Mouse (Mus musculus): ENCODE results near the gene Ube2q1. TPM values are rescaled to one million over a fixed set of nuclear protein-coding genes. Genes with fewer than 3 reads are reported as not detected.
A peak's percentile ranks its signal among the peaks of the same experiment; 100 is the strongest.

The Ube2q1 gene
- polyA plus RNA-seq (2015; fragmentation: Nextera tagmentation; extraction: Ambion mirVana), result 16.6 and 16.7 TPM in 2 replicates

GRCm38 (mm10) chr3:89772968-89773709, at the start of gene Ube2q1:
TSS of gene Ube2q1 (plus strand) at chr3:89773616.
- DNase-seq (ENCODE audit: low spot score), result peak; percentile 96

- peak; percentile 66 for DNase-seq (ENCODE audit: low spot score)
Observed at GRCm38 (mm10) chr3:89727028-89727427, 46.4 kb upstream of the Ube2q1 start.

GRCm38 (mm10) chr3:89728848-89729247, 44.6 kb upstream of the Ube2q1 start:
- DNase-seq (ENCODE audit: low spot score), result no peak

GRCm38 (mm10) chr3:89730350-89731331, 42.8 kb upstream of the Ube2q1 start:
- peak; percentile 91 for DNase-seq (ENCODE audit: low spot score)

GRCm38 (mm10) chr3:89732091-89732490, 41.3 kb upstream of the Ube2q1 start:
- DNase-seq (ENCODE audit: low spot score), result no peak

- DNase-seq (ENCODE audit: low spot score), result no peak
Observed at GRCm38 (mm10) chr3:89738509-89738908, 34.9 kb upstream of the Ube2q1 start.

GRCm38 (mm10) chr3:89752307-89752706, 21.1 kb upstream of the Ube2q1 start:
- DNase-seq (ENCODE audit: low spot score), result no peak

GRCm38 (mm10) chr3:89755283-89755682, 18.1 kb upstream of the Ube2q1 start:
- DNase-seq (ENCODE audit: low spot score), result no peak

- DNase-seq (ENCODE audit: low spot score), result no peak
Observed at GRCm38 (mm10) chr3:89757851-89758250, 15.6 kb upstream of the Ube2q1 start.

GRCm38 (mm10) chr3:89759786-89760185, 13.6 kb upstream of the Ube2q1 start:
- DNase-seq (ENCODE audit: low spot score), result no peak

- peak; percentile 81 for DNase-seq (ENCODE audit: low spot score)
Observed at GRCm38 (mm10) chr3:89764119-89764724, 9.2 kb upstream of the Ube2q1 start, which contains the start of gene Chrnb2. TSS of gene Chrnb2 (minus strand) at chr3:89764632.

- no peak for DNase-seq (ENCODE audit: low spot score)
Observed at GRCm38 (mm10) chr3:89769584-89769983, 3.8 kb upstream of the Ube2q1 start.

GRCm38 (mm10) chr3:89770425-89771002, 2.9 kb upstream of the Ube2q1 start:
- DNase-seq (ENCODE audit: low spot score), result no peak

GRCm38 (mm10) chr3:89772588-89772967, 838 bp upstream of the Ube2q1 start:
- DNase-seq (ENCODE audit: low spot score), result peak; percentile 94

GRCm38 (mm10) chr3:89773740-89774211, 360 bp downstream of the Ube2q1 start:
- DNase-seq (ENCODE audit: low spot score), result no peak

GRCm38 (mm10) chr3:89774236-89774960, 982 bp downstream of the Ube2q1 start:
- DNase-seq (ENCODE audit: low spot score), result peak; percentile 22

- DNase-seq (ENCODE audit: low spot score), result no peak
Observed at GRCm38 (mm10) chr3:89776001-89776400, 2.6 kb downstream of the Ube2q1 start.

- DNase-seq (ENCODE audit: low spot score), result no peak
Observed at GRCm38 (mm10) chr3:89780102-89780501, 6.7 kb downstream of the Ube2q1 start.

- no peak for DNase-seq (ENCODE audit: low spot score)
Observed at GRCm38 (mm10) chr3:89781640-89782039, 8.2 kb downstream of the Ube2q1 start.

GRCm38 (mm10) chr3:89784991-89785753, 11.8 kb downstream of the Ube2q1 start:
- DNase-seq (ENCODE audit: low spot score), result no peak

All from thymus, postnatal 0 days (tissue).